Mouse (Mus musculus): Measurements from ENCODE around the gene Dcbld2. TPM values are rescaled to one million over a fixed set of nuclear protein-coding genes. Genes with fewer than 3 reads are reported as not detected.

Gene Dcbld2
- 0.54 and 0.95 TPM in 2 replicates for total RNA-seq (2023)

GRCm38 (mm10) chr16:58408062-58408486, at the start of gene Dcbld2:
Gene Dcbld2 (plus strand): TSS chr16:58408443.

Other genes starting within 250 kb of the Dcbld2 start
- gene St3gal6, start 115.8 kb downstream of the Dcbld2 start, total RNA-seq (2023): 143 and 173 TPM in 2 replicates
- not detected in 2 replicates for gene Gm813, start 208.5 kb downstream of the Dcbld2 start, total RNA-seq (2023)
- not detected in 2 replicates for gene E330017A01Rik, start 230.3 kb downstream of the Dcbld2 start, total RNA-seq (2023)